Mouse (Mus musculus) kidney, adult 2 months (tissue): ENCODE data around the gene Sh3gl1. TPM values are rescaled to one million over a fixed set of nuclear protein-coding genes. Genes with fewer than 3 reads are reported as not detected.

Source experiments
- DNase-seq: peaks from one replicate; pipeline ENCODE4 v3.0.0; 2021
- H3K27ac ChIP-seq: fragments of 200-500 bp; 2 replicates; pipeline ENCODE4 v1.5.1; 2012; ENCODE audit warnings: low read depth, low read length, control low read depth, inconsistent platforms; ENCODE audit not compliant: insufficient read depth
- H3K27me3 ChIP-seq: fragments of 200-500 bp; replicated peaks from 2 replicates; pipeline ENCODE4 v1.6.1; 2012; ENCODE audit warnings: mild to moderate bottlenecking, moderate library complexity, low read length, inconsistent platforms; ENCODE audit not compliant: control insufficient read depth, insufficient read depth
- H3K36me3 ChIP-seq: fragments of 200-500 bp; 2 replicates; pipeline ENCODE4 v1.6.1; 2012; ENCODE audit warnings: mild to moderate bottlenecking, moderate library complexity, low read length, inconsistent platforms; ENCODE audit not compliant: control insufficient read depth, insufficient read depth
- H3K4me1 ChIP-seq: fragments of 200-500 bp; 2 replicates; pipeline ENCODE4 v1.6.1; 2011; ENCODE audit warnings: low read length; ENCODE audit not compliant: control insufficient read depth, insufficient read depth
- H3K4me3 ChIP-seq: fragments of 200-500 bp; 2 replicates; pipeline ENCODE4 v1.5.1; 2011; ENCODE audit warnings: mild to moderate bottlenecking, low read depth, low read length, control low read depth; ENCODE audit not compliant: insufficient read depth
- CTCF ChIP-seq: fragments of 200-500 bp; conservative IDR thresholded peaks from 2 replicates; pipeline ENCODE4 v1.5.1; 2011; ENCODE audit warnings: low read depth, mild to moderate bottlenecking, control low read depth, low read length, moderate library complexity, mixed read lengths; ENCODE audit not compliant: insufficient read depth, insufficient read length
- POLR2A ChIP-seq: fragments of 200-500 bp; IDR thresholded peaks from one replicate; pipeline ENCODE4 v1.6.1; 2011; ENCODE audit warnings: low read depth, low read length, control low read depth
- WGBS: fragments of 180-500 bp; shearing (Covaris S2); methylation state at CpG from one replicate; pipeline ENCODE4 v1.1.7; 2018; 5-methylcytosine and 5-hydroxymethylcytosine counted together
- polyA plus RNA-seq: library from polyadenylated mRNA; depleted of rRNA; stranded (reverse); fragments of >200 nt; gene quantifications from 2 replicates; pipeline ENCODE4 v1.2.3, GENCODE M21; 2012

The Sh3gl1 gene
- polyA plus RNA-seq, 1 experiment = 48.7 TPM

DNA sequence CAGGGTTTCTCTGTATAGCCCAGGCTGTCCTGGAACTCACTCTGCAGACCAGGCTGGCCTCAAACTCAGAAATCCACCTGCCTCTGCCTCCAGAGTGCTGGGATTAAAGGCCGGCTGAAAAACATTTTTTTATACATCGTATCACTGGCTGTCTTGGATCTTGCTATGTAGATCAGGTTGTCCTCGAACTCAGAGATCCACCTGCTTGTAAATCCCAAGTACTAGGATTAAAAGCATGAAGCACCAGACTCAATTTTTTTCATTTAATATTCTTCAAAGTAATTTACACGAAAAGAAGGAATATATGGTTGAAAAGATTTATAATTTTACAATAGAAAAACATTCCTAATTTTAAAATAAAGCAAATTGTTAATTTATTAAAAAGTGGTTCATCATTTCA, 2.9 kb upstream of the Sh3gl1 start:
- no peak for DNase-seq
- no peaks in the 10 kb centered on the region for H3K36me3 ChIP-seq
- 76% methylated on average over 4 of the region's 4 CpGs for WGBS
- TF ChIP-seq POLR2A (no peak), CTCF (no peak)
- H3K4me3 ChIP-seq = no peak overlapping the region
- no peaks in the 10 kb centered on the region for H3K27me3 ChIP-seq
- peaks cover 7% of the 10 kb centered on the region; the same call in 1 of the 2 replicates for H3K4me1 ChIP-seq
- no peak overlapping the region for H3K27ac ChIP-seq

DNA sequence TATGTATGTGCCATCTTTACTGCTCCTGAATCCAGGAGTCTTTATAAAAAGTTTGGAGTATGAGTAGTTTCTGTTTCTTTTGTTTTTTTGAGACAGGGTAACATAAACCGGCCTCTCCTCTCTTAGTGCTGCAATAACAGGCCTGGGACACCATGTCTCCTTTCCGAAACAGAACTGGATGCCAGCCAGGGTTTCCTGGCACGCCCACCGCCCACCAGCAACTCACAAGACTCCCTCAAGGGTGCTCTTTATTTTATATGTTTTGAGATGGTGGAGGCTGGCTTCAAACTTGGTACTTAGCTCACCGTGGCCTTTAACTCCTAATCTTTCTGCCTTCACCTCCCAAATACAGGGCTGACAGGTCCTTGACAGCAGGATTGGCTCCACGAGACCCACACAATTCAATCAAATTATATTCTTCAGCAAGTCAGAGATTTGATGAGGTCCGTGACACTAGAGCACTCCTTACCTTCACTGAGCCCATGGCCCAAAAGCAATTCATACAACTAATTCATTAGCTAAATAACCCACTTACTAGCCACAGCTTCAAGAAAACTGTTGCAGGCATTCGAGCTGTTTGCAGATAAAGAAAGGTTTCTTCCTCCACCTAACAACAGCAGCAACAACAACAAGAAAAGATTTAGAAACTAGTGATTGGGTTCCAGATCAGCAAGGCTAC, 2.3 kb upstream of the Sh3gl1 start:
- DNase-seq = no peak
- no peak for TF ChIP-seq CTCF
- TF ChIP-seq POLR2A = no peak
- Histone ChIP-seq H3K27ac (no peak overlapping the region), H3K27me3 (no peaks in the 10 kb centered on the region), H3K36me3 (no peaks in the 10 kb centered on the region), H3K4me1 (peaks cover 9% of the 10 kb centered on the region; the same call in 1 of the 2 replicates), H3K4me3 (no peak overlapping the region)
- 72% methylated on average over 8 of the region's 8 CpGs for WGBS

DNA sequence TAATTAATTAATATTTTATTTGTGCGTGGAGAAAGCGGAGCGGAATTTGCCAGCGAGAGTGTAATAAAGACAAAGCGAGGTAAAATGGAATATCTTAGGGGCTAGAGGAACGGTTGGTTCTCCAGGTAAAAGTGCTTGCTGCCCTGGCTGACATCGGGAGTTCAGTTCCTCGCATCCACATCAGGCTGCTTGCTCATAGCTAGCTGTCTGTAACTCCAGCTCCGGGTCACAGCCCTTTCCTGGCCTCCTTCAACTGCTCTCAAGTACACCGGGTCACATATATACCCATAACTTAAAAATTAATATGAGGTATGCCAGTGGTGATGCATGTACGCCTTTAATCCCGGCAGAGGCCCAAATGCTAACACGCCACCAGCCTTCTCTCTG, 459 bp upstream of the Sh3gl1 start:
- 33% methylated on average over 13 of the region's 13 CpGs for WGBS
- no peak for TF ChIP-seq POLR2A
- no peak for TF ChIP-seq CTCF
- Histone ChIP-seq H3K27me3 (no peaks in the 10 kb centered on the region), H3K27ac (peak overlapping the region; percentile 4; the same call in 1 of the 2 replicates), H3K4me1 (peaks cover 19% of the 10 kb centered on the region), H3K36me3 (no peaks in the 10 kb centered on the region), H3K4me3 (peak overlapping the region; percentile 33)
- DNase-seq = no peak

DNA sequence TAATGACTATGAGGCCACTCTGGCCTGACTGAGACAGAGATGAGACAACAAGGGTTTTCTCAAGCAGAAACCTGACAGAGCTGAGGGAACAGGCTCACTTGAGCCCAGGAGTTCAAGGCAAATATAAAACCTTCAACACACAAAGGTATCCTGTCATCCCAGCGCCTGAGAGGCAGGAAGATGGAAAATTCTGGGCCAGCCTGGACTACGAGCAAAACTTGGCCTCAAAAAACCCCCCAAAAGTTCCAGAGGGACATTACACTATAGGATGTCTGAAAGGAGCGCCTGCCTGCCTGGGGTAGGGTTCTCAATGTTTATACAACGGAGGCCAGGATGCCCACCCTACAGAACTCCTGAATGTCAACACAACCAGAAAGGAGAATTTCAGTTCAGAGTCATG, 1.2 kb downstream of the Sh3gl1 start:
- DNase-seq = no peak
- 0 out of 2 replicates have a peak overlapping the region, but pooled peaks have one; percentile 4 for H3K4me3 ChIP-seq
- WGBS = 46% methylated on average over 4 of the region's 4 CpGs
- no peak for TF ChIP-seq CTCF
- no peak for TF ChIP-seq POLR2A
- H3K27ac ChIP-seq = no peak overlapping the region
- no peaks in the 10 kb centered on the region for H3K27me3 ChIP-seq
- H3K36me3 ChIP-seq = no peaks in the 10 kb centered on the region
- H3K4me1 ChIP-seq = peaks cover 27% of the 10 kb centered on the region

DNA sequence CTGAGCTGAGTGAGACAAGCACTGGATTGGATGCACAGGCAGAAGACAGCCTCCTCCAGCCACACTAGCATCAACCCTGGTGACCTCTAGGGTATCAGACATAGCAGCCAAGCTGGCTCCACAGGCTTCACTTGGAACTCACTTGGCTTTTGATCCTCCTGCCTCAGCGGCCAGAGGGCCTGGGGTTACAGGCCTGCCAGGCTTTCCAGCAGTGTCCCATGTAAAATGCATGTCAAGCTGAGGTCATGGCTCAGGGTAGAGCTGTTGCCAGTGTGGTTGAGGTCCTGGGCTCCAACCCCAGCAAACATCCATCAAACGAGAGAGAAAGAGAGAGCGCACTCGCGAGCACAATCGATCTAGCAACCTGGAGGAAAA, 1.7 kb downstream of the Sh3gl1 start:
- no peak for TF ChIP-seq POLR2A
- no peak for TF ChIP-seq CTCF
- Histone ChIP-seq H3K27ac (no peak overlapping the region), H3K27me3 (no peaks in the 10 kb centered on the region), H3K36me3 (no peaks in the 10 kb centered on the region), H3K4me3 (no peak overlapping the region), H3K4me1 (peaks cover 28% of the 10 kb centered on the region)
- WGBS = 61% methylated on average over 6 of the region's 6 CpGs
- DNase-seq = no peak

DNA sequence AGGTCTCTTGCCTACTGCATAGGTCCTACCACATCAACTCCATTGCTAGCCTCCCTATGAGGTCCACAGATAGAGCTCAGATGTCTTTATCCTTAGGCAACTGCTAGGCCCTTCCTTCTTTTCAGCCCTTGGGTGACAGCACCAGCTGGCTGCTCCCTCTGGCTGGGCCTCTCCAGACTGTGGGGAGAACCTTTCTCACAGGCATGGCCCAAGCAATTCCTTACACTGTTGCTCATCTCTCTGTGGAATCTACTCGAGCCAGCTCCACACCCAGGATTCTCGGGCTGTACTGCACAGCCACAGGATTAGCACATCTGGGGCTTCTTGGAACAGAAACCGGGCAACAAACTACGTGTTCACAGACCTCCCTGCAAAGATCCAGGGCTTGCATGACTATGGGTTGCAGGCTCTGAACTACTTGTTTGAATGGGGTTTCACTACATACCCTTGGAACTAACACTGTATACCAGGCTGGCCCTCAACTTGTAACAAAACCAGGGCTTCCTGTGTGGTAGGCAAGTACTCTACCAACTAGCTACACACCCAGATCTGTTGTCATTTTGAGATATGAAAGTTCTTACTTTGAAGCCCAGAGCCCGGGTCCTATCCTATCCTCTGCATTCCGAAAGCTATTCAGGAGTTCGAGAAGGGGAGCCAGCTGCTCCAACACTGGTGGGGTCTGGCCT, 2.3 kb downstream of the Sh3gl1 start:
- TF ChIP-seq CTCF (no peak), POLR2A (no peak)
- H3K27ac ChIP-seq = no peak overlapping the region
- H3K4me1 ChIP-seq = peaks cover 28% of the 10 kb centered on the region
- no peaks in the 10 kb centered on the region for H3K27me3 ChIP-seq
- H3K4me3 ChIP-seq = no peak overlapping the region
- WGBS = 72% methylated on average over 7 of the region's 7 CpGs
- H3K36me3 ChIP-seq = no peaks in the 10 kb centered on the region
- no peak for DNase-seq

DNA sequence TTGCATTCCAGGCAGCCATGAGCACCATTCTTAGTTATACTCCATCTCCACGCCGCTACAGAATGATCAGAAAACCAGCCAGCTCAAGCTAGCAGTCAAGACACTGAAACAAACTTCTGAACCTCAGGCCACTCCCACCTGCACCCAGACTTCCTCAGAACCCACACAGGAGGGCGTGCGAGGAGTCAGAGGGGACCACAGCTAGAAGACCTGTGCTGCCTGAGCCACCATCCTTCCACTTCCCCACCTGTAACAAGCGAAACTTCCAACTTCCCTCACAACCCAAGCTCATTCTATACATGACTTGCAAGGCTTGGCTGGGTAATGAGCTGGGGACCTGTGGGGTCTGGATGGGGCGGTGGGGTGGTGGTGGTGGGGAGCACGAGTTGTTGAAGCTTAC, 3.6 kb downstream of the Sh3gl1 start:
- H3K27me3 ChIP-seq = no peaks in the 10 kb centered on the region

More for the DNA sequence above, 3.6 kb downstream of the Sh3gl1 start:
- no peak for DNase-seq
- no peak for TF ChIP-seq CTCF
- no peak for TF ChIP-seq POLR2A
- Histone ChIP-seq H3K36me3 (no peaks in the 10 kb centered on the region), H3K4me3 (no peak overlapping the region), H3K27ac (no peak overlapping the region), H3K4me1 (peaks cover 38% of the 10 kb centered on the region)
- WGBS = 37% methylated on average over 7 of the region's 7 CpGs
